Mouse (Mus musculus) CH12.LX (cell line): Measurements from ENCODE around the gene Gm26602.

Experiments
- CTCF ChIP-seq, 2 experiments: IDR thresholded peaks in 1 of 2; conservative IDR thresholded peaks in 1 of 2; 2 replicates each; pipeline ENCODE4 v1.5.1; 2011 to 2012; ENCODE audit warnings: low read depth in 2 of 2, low read length in 2 of 2, improper control_type of control experiment in 1 of 2, inconsistent platforms in 1 of 2, mild to moderate bottlenecking in 1 of 2, moderate library complexity in 1 of 2
- E2F4 ChIP-seq: IDR thresholded peaks from 2 replicates; pipeline ENCODE4 v1.6.1; 2011; ENCODE audit warnings: low read depth, low read length, improper control_type of control experiment; ENCODE audit not compliant: insufficient replicate concordance
- EP300 ChIP-seq: IDR thresholded peaks from 2 replicates; pipeline ENCODE4 v1.6.1; 2011; ENCODE audit warnings: low read length, improper control_type of control experiment
- MEF2A ChIP-seq: IDR thresholded peaks from 2 replicates; pipeline ENCODE4 v1.6.1; 2014; ENCODE audit warnings: low read depth, mild to moderate bottlenecking, inconsistent platforms, low read length, improper control_type of control experiment, borderline replicate concordance
- POLR2A ChIP-seq: IDR thresholded peaks from 2 replicates; pipeline ENCODE4 v1.6.1; 2011; ENCODE audit warnings: low read depth, mild to moderate bottlenecking, improper control_type of control experiment, low read length
- UBTF ChIP-seq: IDR thresholded peaks from 2 replicates; pipeline ENCODE4 v1.6.1; 2012; ENCODE audit warnings: low read depth, mild to moderate bottlenecking, inconsistent platforms, low read length, improper control_type of control experiment, moderate library complexity
- ZMIZ1 ChIP-seq: IDR thresholded peaks from 2 replicates; pipeline ENCODE4 v1.6.1; 2012; ENCODE audit warnings: low read depth, mild to moderate bottlenecking, inconsistent platforms, low read length, improper control_type of control experiment

- TF ChIP-seq EP300: no peak
- no peak for TF ChIP-seq CTCF (conservative IDR thresholded peaks at IDR 0.05 in 1 of 2, IDR thresholded peaks at IDR 0.05 in 1 of 2; ENCODE audit: low read depth in 2 of 2, low read length in 2 of 2)
- TF ChIP-seq POLR2A: no peak
- no peak for TF ChIP-seq ZMIZ1
- TF ChIP-seq MEF2A: no peak
- TF ChIP-seq UBTF: no peak
- TF ChIP-seq E2F4: no peak
Observed at GRCm38 (mm10) chr10:79896814-79897213, 13.8 kb upstream of the Gm26602 start.
